Mouse (Mus musculus) brain, embryonic 14.5 days (tissue): ENCODE results near the gene Stx8. TPM values are rescaled to one million over a fixed set of nuclear protein-coding genes. Genes with fewer than 3 reads are reported as not detected.
A peak's percentile ranks its signal among the peaks of the same experiment; 100 is the strongest.

Experiments
- DNase-seq: peaks from one replicate; pipeline ENCODE4 v3.0.0-alpha.2; 2011; ENCODE audit warnings: low read depth
- CTCF ChIP-seq: fragments of 200-500 bp; IDR thresholded peaks from 2 replicates; pipeline ENCODE4 v1.5.1; 2012; ENCODE audit warnings: inconsistent platforms, mild to moderate bottlenecking, moderate library complexity, borderline replicate concordance; ENCODE audit not compliant: insufficient read depth, insufficient read length; ENCODE audit errors: extremely low read depth
- POLR2A ChIP-seq: fragments of 200-500 bp; IDR thresholded peaks from 2 replicates; pipeline ENCODE4 v1.6.1; 2012; ENCODE audit warnings: mild to moderate bottlenecking, inconsistent platforms, borderline replicate concordance; ENCODE audit not compliant: poor library complexity, insufficient read depth, insufficient read length, severe bottlenecking; ENCODE audit errors: extremely low read depth
- polyA plus RNA-seq: library from polyadenylated mRNA; depleted of rRNA; stranded (reverse); fragments of >200 nt; gene quantifications from 2 replicates; pipeline ENCODE4 v1.2.3, GENCODE M21; 2012

Gene Stx8
- polyA plus RNA-seq, 1 experiment = 23.4 TPM

- TF ChIP-seq CTCF = peak; percentile 48; the same call in 1 of the 2 replicates
- TF ChIP-seq POLR2A = no peak
- DNase-seq = peak; percentile 59
Measured at GRCm38 (mm10) chr11:67999629-68000028, 33.6 kb downstream of the Stx8 start.

- TF ChIP-seq CTCF = peak; percentile 89
- no peak for TF ChIP-seq POLR2A
- DNase-seq = peak; percentile 74
Measured at GRCm38 (mm10) chr11:68004191-68004590, 38.2 kb downstream of the Stx8 start.

GRCm38 (mm10) chr11:68006216-68006789 is 40.3 kb downstream of the Stx8 start:
- TF ChIP-seq POLR2A = no peak
- TF ChIP-seq CTCF = no peak
- DNase-seq = no peak

DNA sequence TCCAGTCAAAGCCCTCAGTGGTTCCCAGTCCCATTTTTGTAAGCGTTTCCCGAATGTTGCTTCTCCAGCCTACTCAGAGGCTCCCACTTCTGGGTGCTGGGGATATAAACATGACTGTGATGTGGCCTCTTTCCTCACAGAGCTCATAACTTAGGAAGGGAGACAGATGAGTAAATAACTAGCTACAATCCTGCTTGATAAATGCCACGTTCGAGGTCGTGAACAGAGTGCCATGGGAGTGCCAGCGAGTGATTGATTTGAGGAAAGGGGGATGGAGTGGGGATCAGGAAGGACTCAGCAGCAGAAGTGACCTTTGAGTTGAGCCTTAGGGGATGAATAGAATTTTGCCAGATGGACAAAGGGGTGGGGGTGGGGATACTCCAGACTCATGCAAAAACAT is 41.7 kb downstream of the Stx8 start:
- no peak for DNase-seq
- TF ChIP-seq POLR2A = no peak
- TF ChIP-seq CTCF = no peak

GRCm38 (mm10) chr11:68009377-68009776 is 43.4 kb downstream of the Stx8 start:
- TF ChIP-seq CTCF (no peak), POLR2A (no peak)

DNA sequence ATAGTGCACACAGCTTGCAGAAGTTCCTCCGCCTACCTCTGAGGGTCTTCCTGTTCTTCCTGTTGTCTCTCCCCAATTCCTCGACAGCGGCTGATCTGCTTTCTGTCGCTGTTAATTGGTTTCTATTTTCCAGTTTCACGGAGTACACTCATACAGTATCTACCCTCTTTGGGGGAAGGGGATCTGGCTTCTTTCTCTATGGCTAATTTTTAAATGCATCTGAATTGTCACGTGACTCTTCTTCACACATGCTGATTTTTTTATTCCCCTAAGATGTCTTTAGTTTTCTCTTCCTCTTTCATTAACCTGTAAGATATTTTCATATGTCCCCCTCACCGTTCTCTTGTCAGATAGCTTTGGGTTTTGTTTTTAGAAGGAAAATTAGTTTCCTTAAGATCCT is 46.2 kb downstream of the Stx8 start:
- DNase-seq = no peak
- no peak for TF ChIP-seq POLR2A
- no peak for TF ChIP-seq CTCF

More at GRCm38 (mm10) chr11:68009377-68009776, 43.4 kb downstream of the Stx8 start:
- no peak for DNase-seq

DNA sequence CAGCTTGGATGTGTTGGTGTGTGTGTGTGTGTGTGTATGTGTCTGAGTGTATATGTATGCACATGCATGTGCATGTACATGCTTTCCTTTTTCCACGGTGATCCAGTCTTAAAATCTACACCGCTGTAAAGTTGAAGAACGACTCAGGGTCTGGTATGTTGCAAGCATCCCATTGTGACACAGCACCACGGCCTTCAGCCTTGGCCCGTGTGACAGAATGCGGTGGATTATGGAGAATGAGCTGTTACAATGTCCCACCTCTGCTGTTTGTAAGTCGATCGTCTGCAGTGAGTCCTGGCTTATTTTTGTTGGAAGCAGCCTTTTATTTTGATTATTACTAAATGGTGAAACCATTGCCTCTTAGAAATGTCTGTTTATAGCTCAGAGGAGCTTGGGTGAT is 52.2 kb downstream of the Stx8 start:
- TF ChIP-seq POLR2A = no peak
- no peak for TF ChIP-seq CTCF

GRCm38 (mm10) chr11:68019156-68019555 is 53.2 kb downstream of the Stx8 start:
- DNase-seq = no peak
- no peak for TF ChIP-seq POLR2A
- TF ChIP-seq CTCF = no peak

More for the DNA sequence above, 52.2 kb downstream of the Stx8 start:
- no peak for DNase-seq

DNA sequence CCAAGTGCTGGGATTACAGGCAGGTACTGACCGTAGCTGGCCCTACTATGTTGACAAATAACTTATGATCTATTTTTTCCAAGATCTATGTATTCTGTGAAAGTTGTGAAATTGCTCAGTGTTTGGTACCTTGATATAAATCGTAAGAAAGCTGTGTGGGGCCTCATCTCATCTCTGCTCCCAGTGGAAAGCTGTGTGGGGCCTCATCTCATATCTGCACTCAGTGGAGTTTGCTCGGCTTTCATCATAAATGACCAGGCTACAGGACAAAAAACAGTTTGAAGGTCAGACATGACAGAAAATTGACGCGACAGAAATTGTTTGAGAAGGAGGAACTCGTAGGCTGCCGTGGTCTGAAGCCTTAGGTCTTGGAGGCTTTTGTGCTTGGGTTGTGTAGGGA is 56.0 kb downstream of the Stx8 start:
- TF ChIP-seq CTCF (no peak), POLR2A (no peak)

DNA sequence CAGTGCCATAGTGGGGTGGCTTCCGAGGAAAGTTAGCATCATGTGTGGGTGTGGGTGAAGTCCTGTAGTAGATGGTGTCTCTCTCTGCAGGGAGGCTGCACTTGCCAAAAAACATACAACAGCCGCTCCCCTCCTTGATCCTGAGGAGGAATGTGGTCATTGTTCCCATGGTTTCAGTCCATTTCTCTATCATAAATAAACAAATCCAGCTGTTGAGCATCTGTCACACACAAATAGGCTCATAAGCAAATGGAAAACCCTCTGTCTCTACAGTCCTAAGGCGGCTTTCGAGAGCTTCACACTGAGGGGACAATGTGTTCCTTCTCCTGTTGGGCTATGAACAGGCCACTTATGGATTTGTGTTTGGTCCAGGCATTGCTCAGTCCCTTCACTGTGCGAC is 56.9 kb downstream of the Stx8 start:
- DNase-seq = no peak
- TF ChIP-seq POLR2A (no peak), CTCF (no peak)

More for the DNA sequence above, 56.0 kb downstream of the Stx8 start:
- no peak for DNase-seq

GRCm38 (mm10) chr11:68023811-68024369 is 57.9 kb downstream of the Stx8 start:
- TF ChIP-seq POLR2A (no peak), CTCF (no peak)

GRCm38 (mm10) chr11:68026590-68026989 is 60.6 kb downstream of the Stx8 start:
- TF ChIP-seq CTCF (no peak), POLR2A (no peak)
- no peak for DNase-seq

More at GRCm38 (mm10) chr11:68023811-68024369, 57.9 kb downstream of the Stx8 start:
- no peak for DNase-seq

GRCm38 (mm10) chr11:68029079-68029478 is 63.1 kb downstream of the Stx8 start:
- no peak for DNase-seq
- no peak for TF ChIP-seq POLR2A

GRCm38 (mm10) chr11:68029871-68030270 is 63.9 kb downstream of the Stx8 start:
- TF ChIP-seq POLR2A = no peak
- TF ChIP-seq CTCF = no peak

More at GRCm38 (mm10) chr11:68029871-68030270, 63.9 kb downstream of the Stx8 start:
- peak; percentile 40 for DNase-seq
